Mouse (Mus musculus): Measurements from ENCODE around the gene Lifr.

DNA sequence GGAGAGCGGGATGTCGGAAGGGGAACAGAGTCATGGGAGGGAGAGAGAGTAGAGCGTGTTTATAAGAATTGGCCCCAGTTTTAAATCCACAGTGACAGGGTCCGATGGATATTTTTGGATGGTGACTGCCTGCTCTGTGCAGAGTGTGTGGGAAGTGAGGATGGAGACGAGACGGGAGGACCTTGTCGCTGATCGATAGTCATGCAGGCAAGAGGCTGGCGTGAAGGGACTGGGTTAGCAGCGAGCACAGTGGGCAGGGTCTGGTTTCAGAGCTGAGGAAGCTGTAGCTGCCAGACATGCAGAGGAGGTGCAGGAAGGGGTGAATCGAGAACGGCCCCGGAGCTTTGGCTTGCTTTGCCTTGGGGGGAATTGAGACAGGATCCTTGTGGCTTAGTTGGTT is 50.8 kb downstream of the Lifr start:
- TF ChIP-seq CTCF (IDR thresholded peaks at IDR 0.05; ENCODE audit: insufficient read depth, low read length) (no peak), POLR2A (IDR thresholded peaks at IDR 0.05; ENCODE audit: borderline replicate concordance, extremely low read depth, low read depth, low read length) (no peak)
